Mouse (Mus musculus): ENCODE results near the gene Dpp10.

DNA sequence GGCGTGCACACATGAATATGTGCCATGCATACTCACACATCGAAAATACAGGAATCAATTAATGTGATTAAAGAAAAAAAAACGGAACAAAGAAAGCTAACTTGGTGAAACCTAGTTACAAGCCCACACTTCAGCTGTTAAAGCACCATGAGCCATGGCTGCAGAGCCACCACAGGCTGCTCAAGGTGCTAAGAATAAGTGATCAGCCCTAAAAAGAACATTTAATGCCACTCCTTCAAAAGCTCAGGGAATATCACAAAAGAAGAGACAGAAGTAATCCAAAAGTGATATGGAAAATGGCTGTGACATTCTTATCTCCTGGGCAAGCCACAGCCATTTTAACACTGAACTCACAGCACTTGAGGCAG, 117.4 kb downstream of the Dpp10 start:
- TF ChIP-seq CTCF (IDR thresholded peaks at IDR 0.05; ENCODE audit: low read depth, low read length) (no peak), GATA1 (IDR thresholded peaks at IDR 0.05; ENCODE audit: borderline replicate concordance, low read length) (no peak)
